Mouse (Mus musculus): Measurements from ENCODE around the gene Rassf9.

The Rassf9 gene

GRCm38 (mm10) chr10:102511807-102512461 lies at the start of gene Rassf9:
Gene Rassf9, plus strand, starts transcription at chr10:102512222.
- peak; percentile 62 for DNase-seq (ENCODE audit: low spot score)

- no peak for DNase-seq (ENCODE audit: low spot score)
Observed at GRCm38 (mm10) chr10:102469412-102469811, 42.6 kb upstream of the Rassf9 start.

GRCm38 (mm10) chr10:102490386-102490785 lies 21.6 kb upstream of the Rassf9 start, which contains the start of gene Nts:
Gene Nts, minus strand, starts transcription at chr10:102490486.
- no peak for DNase-seq (ENCODE audit: low spot score)

GRCm38 (mm10) chr10:102491792-102492191 lies 20.2 kb upstream of the Rassf9 start:
- peak; percentile 78 for DNase-seq (ENCODE audit: low spot score)

- DNase-seq (ENCODE audit: low spot score): peak; percentile 71
Observed at GRCm38 (mm10) chr10:102498754-102499153, 13.3 kb upstream of the Rassf9 start.

- no peak for DNase-seq (ENCODE audit: low spot score)
Observed at GRCm38 (mm10) chr10:102507386-102507785, 4.6 kb upstream of the Rassf9 start.

GRCm38 (mm10) chr10:102511461-102511806 lies 588 bp upstream of the Rassf9 start:
- no peak for DNase-seq (ENCODE audit: low spot score)

- no peak for DNase-seq (ENCODE audit: low spot score)
Observed at GRCm38 (mm10) chr10:102514159-102514558, 2.1 kb downstream of the Rassf9 start.

- no peak for DNase-seq (ENCODE audit: low spot score)
Observed at GRCm38 (mm10) chr10:102527901-102528300, 15.9 kb downstream of the Rassf9 start.

- no peak for DNase-seq (ENCODE audit: low spot score)
Observed at GRCm38 (mm10) chr10:102553941-102554340, 41.9 kb downstream of the Rassf9 start.

- DNase-seq (ENCODE audit: low spot score): no peak
Observed at GRCm38 (mm10) chr10:102562488-102562887, 50.5 kb downstream of the Rassf9 start.

GRCm38 (mm10) chr10:102577970-102578369 lies 65.9 kb downstream of the Rassf9 start:
- DNase-seq (ENCODE audit: low spot score): no peak

- DNase-seq (ENCODE audit: low spot score): no peak
Observed at GRCm38 (mm10) chr10:102594306-102594705, 82.3 kb downstream of the Rassf9 start.
